Mouse (Mus musculus) cerebellum, adult 11 months (tissue): ENCODE results near the gene Chid1.
A peak's percentile ranks its signal among the peaks of the same experiment; 100 is the strongest.
"Not testable (repeated sequence)": the region's sequence is repeated elsewhere in the genome, so short reads cannot be mapped to it uniquely, and the experiment has no call there.

Source experiments
- DNase-seq: peaks from one replicate; pipeline ENCODE4 v3.0.0; 2022

The Chid1 gene

GRCm38 (mm10) chr7:141460391-141461113 is 79.1 kb downstream of the Chid1 start, which contains the start of gene Cracr2b:
Gene Cracr2b (plus strand): TSS chr7:141461094.
- no peak for DNase-seq

GRCm38 (mm10) chr7:141460001-141460390 is 79.7 kb downstream of the Chid1 start:
- no peak for DNase-seq

- DNase-seq, result peak; percentile 83
These were observed 80.4 kb downstream of the Chid1 start for GRCm38 (mm10) chr7:141459301-141459711.

GRCm38 (mm10) chr7:141458661-141459060 is 81.0 kb downstream of the Chid1 start:
- peak; percentile 51 for DNase-seq

GRCm38 (mm10) chr7:141457986-141458660 is 81.5 kb downstream of the Chid1 start:
- peak; percentile 62 for DNase-seq

GRCm38 (mm10) chr7:141457236-141457635 is 82.4 kb downstream of the Chid1 start:
- no peak for DNase-seq

- no peak for DNase-seq
These were observed 82.9 kb downstream of the Chid1 start for GRCm38 (mm10) chr7:141456739-141457138.

- DNase-seq, result peak; percentile 66
These were observed 83.9 kb downstream of the Chid1 start for GRCm38 (mm10) chr7:141455610-141456314.

- peak; percentile 88 for DNase-seq
These were observed 84.6 kb downstream of the Chid1 start, which contains the start of gene Pnpla2 for GRCm38 (mm10) chr7:141454967-141455551. Gene Pnpla2 (plus strand): TSS chr7:141455198.

GRCm38 (mm10) chr7:141453636-141454035 is 86.0 kb downstream of the Chid1 start:
- no peak for DNase-seq

- DNase-seq, result no peak
These were observed 87.7 kb downstream of the Chid1 start for GRCm38 (mm10) chr7:141451928-141452327.

- peak; percentile 91 for DNase-seq
These were observed 92.3 kb downstream of the Chid1 start, which contains the start of gene Rplp2 for GRCm38 (mm10) chr7:141447110-141447991. Gene Rplp2 (plus strand): TSS chr7:141447370.

- not testable (repeated sequence) for DNase-seq
These were observed 93.3 kb downstream of the Chid1 start for GRCm38 (mm10) chr7:141446374-141446773.

- DNase-seq, result peak; percentile 20
These were observed 95.8 kb downstream of the Chid1 start, which contains the start of gene Pidd1 for GRCm38 (mm10) chr7:141443828-141444237. Gene Pidd1 (minus strand): TSS chr7:141444025.
